Mouse (Mus musculus) embryonic fibroblast, embryonic 13.5 days (primary cell): ENCODE results near the gene Olfr314. TPM values are rescaled to one million over a fixed set of nuclear protein-coding genes. Genes with fewer than 3 reads are reported as not detected.
"Not testable (repeated sequence)": the region's sequence is repeated elsewhere in the genome, so short reads cannot be mapped to it uniquely, and the experiment has no call there.

ENCODE experiments used
- H3K27ac ChIP-seq: 2 replicates; pipeline ENCODE4 v1.5.1; 2012; ENCODE audit warnings: low read length, control low read depth, inconsistent platforms; ENCODE audit not compliant: insufficient read depth
- H3K4me1 ChIP-seq: 2 replicates; pipeline ENCODE4 v1.6.1; 2011; ENCODE audit warnings: low read length; ENCODE audit not compliant: control insufficient read depth, insufficient read depth
- H3K4me3 ChIP-seq: 2 replicates; pipeline ENCODE4 v1.5.1; 2011; ENCODE audit warnings: mild to moderate bottlenecking, control low read depth, low read length; ENCODE audit not compliant: insufficient read depth
- CTCF ChIP-seq: IDR thresholded peaks from 2 replicates; pipeline ENCODE4 v1.5.1; 2011; ENCODE audit warnings: mild to moderate bottlenecking, control low read depth, low read length, moderate library complexity, borderline replicate concordance; ENCODE audit not compliant: insufficient read depth
- POLR2A ChIP-seq: IDR thresholded peaks from 2 replicates; pipeline ENCODE4 v1.6.1; 2011; ENCODE audit warnings: low read depth, mild to moderate bottlenecking, control low read depth, low read length, moderate library complexity
- polyA plus RNA-seq: library from polyadenylated mRNA; stranded (reverse); fragments of >200 nt; gene quantifications from 2 replicates; pipeline ENCODE4 v1.2.4, GENCODE M21; 2011; ENCODE audit warnings: low read depth; ENCODE audit not compliant: missing spikeins, insufficient read length

Gene Olfr314
- polyA plus RNA-seq, 1 experiment: not detected

GRCm38 (mm10) chr11:58790053-58790452, 7.3 kb downstream of the Olfr314 start:
- no peaks in the 10 kb centered on the region for H3K4me1 ChIP-seq
- no peak overlapping the region for H3K4me3 ChIP-seq
- TF ChIP-seq POLR2A (no peak), CTCF (no peak)
- H3K27ac ChIP-seq: no peak overlapping the region

DNA sequence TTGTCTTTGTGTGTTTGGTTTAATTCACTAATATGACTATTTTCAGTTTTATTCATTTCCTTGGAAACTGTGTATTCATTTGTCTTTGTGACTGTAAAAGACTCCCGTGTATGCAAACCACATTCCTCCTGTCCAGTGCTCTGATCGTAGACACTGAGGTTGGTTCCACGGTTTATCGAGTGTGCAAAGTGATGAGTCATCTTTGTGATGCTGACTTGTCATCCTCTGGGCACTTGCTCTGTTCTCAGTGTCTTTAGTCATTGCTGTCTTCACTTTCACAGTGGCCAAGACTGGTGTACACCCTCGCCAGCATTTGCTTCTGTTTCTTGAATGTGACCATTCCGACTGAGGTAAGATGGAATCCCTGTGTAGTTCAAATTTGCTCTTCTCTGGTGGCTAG, 7.9 kb downstream of the Olfr314 start:
- Histone ChIP-seq H3K27ac (no peak overlapping the region), H3K4me1 (no peaks in the 10 kb centered on the region), H3K4me3 (no peak overlapping the region)
- TF ChIP-seq CTCF (no peak), POLR2A (no peak)

GRCm38 (mm10) chr11:58795856-58796255, 13.1 kb downstream of the Olfr314 start:
- H3K4me1 ChIP-seq: no peaks in the 10 kb centered on the region
- no peak overlapping the region for H3K27ac ChIP-seq
- TF ChIP-seq POLR2A: no peak
- no peak for TF ChIP-seq CTCF
- H3K4me3 ChIP-seq: no peak overlapping the region

- Histone ChIP-seq H3K4me1 (no peaks in the 10 kb centered on the region), H3K27ac (no peak overlapping the region), H3K4me3 (no peak overlapping the region)
- TF ChIP-seq POLR2A (no peak), CTCF (no peak)
Measured at GRCm38 (mm10) chr11:58796850-58797249, 14.1 kb downstream of the Olfr314 start.

- H3K4me3 ChIP-seq: no peak overlapping the region
- TF ChIP-seq CTCF (no peak), POLR2A (no peak)
- H3K4me1 ChIP-seq: no peaks in the 10 kb centered on the region
- no peak overlapping the region for H3K27ac ChIP-seq
Measured at GRCm38 (mm10) chr11:58799747-58800146, 17.0 kb downstream of the Olfr314 start.

GRCm38 (mm10) chr11:58801558-58802228, 18.9 kb downstream of the Olfr314 start, which contains the start of gene Fam183b:
Gene Fam183b, minus strand, starts transcription at chr11:58801960.
- TF ChIP-seq CTCF (no peak), POLR2A (no peak)
- H3K4me1 ChIP-seq: no peaks in the 10 kb centered on the region
- H3K27ac ChIP-seq: no peak within 1 kb of the TSS
- no peak within 1 kb of the TSS for H3K4me3 ChIP-seq

DNA sequence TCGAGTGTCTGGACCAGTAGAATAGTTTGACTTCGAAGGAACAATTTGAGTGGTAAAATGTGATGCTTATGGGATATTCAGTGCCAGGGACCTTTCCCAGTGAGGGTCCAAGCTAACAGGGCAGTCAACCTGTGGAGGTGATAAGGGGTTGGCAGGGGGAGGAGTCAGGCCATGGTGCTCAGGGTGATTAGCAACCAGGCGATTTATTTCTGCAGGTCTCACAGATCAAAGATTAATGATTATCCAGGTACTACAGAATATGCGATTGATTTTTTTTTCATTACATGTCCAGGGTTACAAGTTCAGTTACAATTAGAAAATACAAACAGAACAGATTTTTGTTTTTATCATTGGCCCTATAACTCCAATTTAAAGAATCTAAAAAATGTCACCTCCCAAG, 21.1 kb downstream of the Olfr314 start:
- no peak for TF ChIP-seq POLR2A
- no peak for TF ChIP-seq CTCF
- H3K4me1 ChIP-seq: no peaks in the 10 kb centered on the region
- H3K27ac ChIP-seq: no peak overlapping the region
- H3K4me3 ChIP-seq: no peak overlapping the region

DNA sequence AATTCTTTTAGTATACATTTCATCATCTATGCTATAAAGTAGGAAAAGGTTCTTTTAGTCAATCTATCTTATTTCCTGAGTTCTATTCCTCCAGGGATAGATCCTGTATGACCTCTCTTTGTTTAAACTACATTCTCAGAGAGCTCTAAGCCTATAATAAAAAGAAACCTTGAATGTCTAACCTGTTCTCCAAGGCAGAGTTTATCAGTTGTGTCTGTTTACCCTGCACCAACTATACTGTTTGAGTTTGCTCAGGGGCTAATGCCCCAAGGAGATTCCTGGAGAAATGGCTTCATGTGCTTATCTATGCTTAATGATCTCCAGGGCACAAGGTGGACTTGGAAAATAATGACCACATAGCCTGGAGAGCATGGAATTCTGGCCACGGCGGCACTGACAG, 21.6 kb downstream of the Olfr314 start:
- Histone ChIP-seq H3K27ac (no peak overlapping the region), H3K4me1 (no peaks in the 10 kb centered on the region), H3K4me3 (no peak overlapping the region)
- TF ChIP-seq POLR2A (no peak), CTCF (no peak)

GRCm38 (mm10) chr11:58812001-58812400, 29.2 kb downstream of the Olfr314 start:
- no peak overlapping the region for H3K27ac ChIP-seq
- no peak for TF ChIP-seq POLR2A
- TF ChIP-seq CTCF: no peak
- H3K4me3 ChIP-seq: no peak overlapping the region
- no peaks in the 10 kb centered on the region for H3K4me1 ChIP-seq

- not testable (repeated sequence) for H3K27ac ChIP-seq, H3K4me1 ChIP-seq, H3K4me3 ChIP-seq
Measured at GRCm38 (mm10) chr11:58814700-58815099, 31.9 kb downstream of the Olfr314 start, which contains the start of gene Olfr313. Gene Olfr313, plus strand, starts transcription at chr11:58815000.

GRCm38 (mm10) chr11:58815676-58816075, 32.9 kb downstream of the Olfr314 start:
- Histone ChIP-seq H3K4me1 (no peaks in the 10 kb centered on the region), H3K27ac (no peak overlapping the region), H3K4me3 (no peak overlapping the region)
- no peak for TF ChIP-seq CTCF
- no peak for TF ChIP-seq POLR2A

GRCm38 (mm10) chr11:58828937-58829336, 46.2 kb downstream of the Olfr314 start, which contains the start of gene Olfr312:
Gene Olfr312, plus strand, starts transcription at chr11:58829237.
- H3K27ac ChIP-seq, H3K4me3 ChIP-seq, H3K4me1 ChIP-seq: not testable (repeated sequence)
